Mouse (Mus musculus): ENCODE results near the gene Clba1. TPM values are rescaled to one million over a fixed set of nuclear protein-coding genes. Genes with fewer than 3 reads are reported as not detected.

Gene Clba1
- polyA plus RNA-seq, 1 experiment from 2014 or later = 20.2 TPM

DNA sequence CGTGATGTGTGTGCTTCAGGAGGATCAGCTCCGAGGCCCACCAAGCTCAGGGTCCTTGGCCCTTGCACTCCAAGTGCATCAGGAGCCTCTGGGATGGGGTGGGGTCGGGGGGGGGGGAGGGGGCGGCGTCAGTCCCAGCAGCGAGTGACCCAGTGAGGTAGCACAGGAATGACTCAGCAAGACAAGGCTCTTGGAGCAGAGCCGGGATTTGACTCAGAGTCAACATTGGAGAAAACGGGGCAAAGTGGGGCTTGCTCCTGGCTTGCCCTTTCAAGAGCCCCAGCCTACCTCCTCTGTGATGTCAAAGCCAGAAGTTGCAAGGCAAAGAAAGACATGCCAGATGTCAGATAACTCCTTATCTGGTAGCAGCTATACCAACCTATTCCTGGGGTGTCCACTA lies 42.4 kb downstream of the Clba1 start:
- Histone ChIP-seq H3K9me3 (ENCODE audit: control insufficient read depth, low read length) (no peaks in the 10 kb centered on the region), H3K27me3 (ENCODE audit: control insufficient read depth, insufficient read depth, low read length) (no peaks in the 10 kb centered on the region), H3K4me3 (replicated peaks; ENCODE audit: low read length) (no peak overlapping the region), H3K4me2 (replicated peaks) (no peak overlapping the region), H3K27ac (no peak overlapping the region), H3K4me1 (replicated peaks; ENCODE audit: control insufficient read depth, insufficient read depth, low read length) (no peaks in the 10 kb centered on the region), H3K9ac (no peak overlapping the region), H3K36me3 (replicated peaks; ENCODE audit: control insufficient read depth, insufficient read depth) (no peaks in the 10 kb centered on the region)
- ATAC-seq (ENCODE audit: low FRiP score) = no peak
- no peak for DNase-seq (ENCODE audit: low spot score)
- 44% methylated on average over 8 of the region's 8 CpGs for WGBS

DNA sequence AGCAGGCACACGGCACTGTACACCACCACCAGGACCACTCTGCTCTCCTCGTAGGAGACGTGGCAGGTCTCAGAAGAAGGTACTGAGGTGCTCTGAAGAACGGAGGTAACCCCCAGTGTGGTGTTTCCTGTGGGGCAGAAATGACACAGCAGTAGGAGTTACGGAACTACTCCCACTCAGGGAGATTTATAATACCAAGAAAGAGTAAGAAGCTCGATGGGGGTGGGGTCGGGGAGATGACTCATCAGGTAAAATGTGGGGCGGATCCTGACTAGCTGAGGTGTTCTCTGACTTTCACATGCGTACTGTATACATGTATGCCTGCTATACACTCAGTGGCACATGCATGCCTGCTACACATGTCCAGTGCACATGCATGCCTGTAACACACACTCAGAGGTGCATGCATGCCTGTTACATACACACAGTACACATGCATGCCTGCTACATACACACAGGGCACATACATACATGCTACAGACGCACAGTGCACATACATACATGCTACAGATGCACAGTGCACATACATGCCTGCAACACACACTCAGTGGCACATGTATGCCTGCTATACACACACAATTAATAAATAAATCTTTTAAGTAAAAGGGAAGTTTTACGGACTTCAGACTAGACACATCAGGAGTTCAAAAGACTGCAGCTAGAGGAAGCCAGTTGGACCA lies 44.5 kb downstream of the Clba1 start:
- 83% methylated on average over 11 of the region's 11 CpGs for WGBS
- ATAC-seq (ENCODE audit: low FRiP score) = no peak

GRCm38 (mm10) chr12:112854610-112855333 lies 46.0 kb downstream of the Clba1 start:
- ATAC-seq (ENCODE audit: low FRiP score) = no peak
- no peak for DNase-seq (ENCODE audit: low spot score)
- H3K9ac ChIP-seq = no peak overlapping the region
- H3K27ac ChIP-seq = no peak overlapping the region
- 80% methylated on average over 7 of the region's 7 CpGs for WGBS
- no peaks in the 10 kb centered on the region for H3K9me3 ChIP-seq (ENCODE audit: control insufficient read depth, low read length)
- no peaks in the 10 kb centered on the region for H3K36me3 ChIP-seq (replicated peaks; ENCODE audit: control insufficient read depth, insufficient read depth)
- H3K4me1 ChIP-seq (replicated peaks; ENCODE audit: control insufficient read depth, insufficient read depth, low read length) = no peaks in the 10 kb centered on the region
- no peak overlapping the region for H3K4me2 ChIP-seq (replicated peaks)
- H3K4me3 ChIP-seq (replicated peaks; ENCODE audit: low read length) = no peak overlapping the region
- H3K27me3 ChIP-seq (ENCODE audit: control insufficient read depth, insufficient read depth, low read length) = no peaks in the 10 kb centered on the region

More for the DNA sequence above, 44.5 kb downstream of the Clba1 start:
- no peak overlapping the region for H3K4me3 ChIP-seq (replicated peaks; ENCODE audit: low read length)
- H3K36me3 ChIP-seq (replicated peaks; ENCODE audit: control insufficient read depth, insufficient read depth) = no peaks in the 10 kb centered on the region
- H3K4me2 ChIP-seq (replicated peaks) = no peak overlapping the region
- no peaks in the 10 kb centered on the region for H3K4me1 ChIP-seq (replicated peaks; ENCODE audit: control insufficient read depth, insufficient read depth, low read length)
- no peak overlapping the region for H3K27ac ChIP-seq
- H3K9me3 ChIP-seq (ENCODE audit: control insufficient read depth, low read length) = no peaks in the 10 kb centered on the region
- no peak overlapping the region for H3K9ac ChIP-seq
- H3K27me3 ChIP-seq (ENCODE audit: control insufficient read depth, insufficient read depth, low read length) = no peaks in the 10 kb centered on the region
- DNase-seq (ENCODE audit: low spot score) = no peak

DNA sequence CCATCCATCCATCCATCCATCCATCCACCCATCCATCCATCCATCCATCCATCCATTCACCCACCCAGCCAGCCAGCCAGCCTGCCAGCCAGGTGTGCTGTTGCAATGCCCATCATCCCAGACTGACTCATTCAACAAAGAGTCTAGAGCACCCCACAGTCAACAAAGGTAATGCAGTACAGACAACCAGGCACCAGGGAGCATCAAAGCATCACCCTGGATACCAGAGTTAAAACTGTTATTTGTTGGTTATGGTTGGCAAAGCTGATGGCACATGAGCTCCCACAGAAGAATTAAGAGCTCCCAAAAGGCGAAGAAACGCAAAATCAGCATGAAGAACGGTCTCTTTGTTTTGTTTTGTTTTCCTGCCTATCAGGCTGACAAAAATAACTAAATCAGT lies 47.6 kb downstream of the Clba1 start:
- Histone ChIP-seq H3K36me3 (replicated peaks; ENCODE audit: control insufficient read depth, insufficient read depth) (no peaks in the 10 kb centered on the region), H3K4me1 (replicated peaks; ENCODE audit: control insufficient read depth, insufficient read depth, low read length) (no peaks in the 10 kb centered on the region), H3K4me3 (replicated peaks; ENCODE audit: low read length) (no peak overlapping the region), H3K27ac (no peak overlapping the region), H3K27me3 (ENCODE audit: control insufficient read depth, insufficient read depth, low read length) (no peaks in the 10 kb centered on the region), H3K9me3 (ENCODE audit: control insufficient read depth, low read length) (no peaks in the 10 kb centered on the region), H3K4me2 (replicated peaks) (no peak overlapping the region), H3K9ac (no peak overlapping the region)
- DNase-seq (ENCODE audit: low spot score) (no peak), ATAC-seq (ENCODE audit: low FRiP score) (no peak)
- WGBS = 78% methylated on average over 3 of the region's 3 CpGs

GRCm38 (mm10) chr12:112857021-112857925 lies 48.5 kb downstream of the Clba1 start:
- Histone ChIP-seq H3K27me3 (ENCODE audit: control insufficient read depth, insufficient read depth, low read length) (no peaks in the 10 kb centered on the region), H3K27ac (no peak overlapping the region), H3K4me3 (replicated peaks; ENCODE audit: low read length) (no peak overlapping the region), H3K4me1 (replicated peaks; ENCODE audit: control insufficient read depth, insufficient read depth, low read length) (no peaks in the 10 kb centered on the region), H3K9me3 (ENCODE audit: control insufficient read depth, low read length) (no peaks in the 10 kb centered on the region), H3K4me2 (replicated peaks) (no peak overlapping the region), H3K9ac (no peak overlapping the region), H3K36me3 (replicated peaks; ENCODE audit: control insufficient read depth, insufficient read depth) (no peaks in the 10 kb centered on the region)
- ATAC-seq (ENCODE audit: low FRiP score) = no peak
- 74% methylated on average over 9 of the region's 9 CpGs for WGBS
- no peak for DNase-seq (ENCODE audit: low spot score)

- no peak for ATAC-seq (ENCODE audit: low FRiP score)
- H3K36me3 ChIP-seq (replicated peaks; ENCODE audit: control insufficient read depth, insufficient read depth) = no peaks in the 10 kb centered on the region
- H3K4me1 ChIP-seq (replicated peaks; ENCODE audit: control insufficient read depth, insufficient read depth, low read length) = no peaks in the 10 kb centered on the region
- H3K27ac ChIP-seq = no peak overlapping the region
- H3K4me3 ChIP-seq (replicated peaks; ENCODE audit: low read length) = no peak overlapping the region
- no peak for DNase-seq (ENCODE audit: low spot score)
- WGBS = 92% methylated on average over 9 of the region's 9 CpGs
- no peaks in the 10 kb centered on the region for H3K27me3 ChIP-seq (ENCODE audit: control insufficient read depth, insufficient read depth, low read length)
- H3K4me2 ChIP-seq (replicated peaks) = no peak overlapping the region
- no peak overlapping the region for H3K9ac ChIP-seq
- no peaks in the 10 kb centered on the region for H3K9me3 ChIP-seq (ENCODE audit: control insufficient read depth, low read length)
Observed at GRCm38 (mm10) chr12:112858581-112859336, 50.0 kb downstream of the Clba1 start.

DNA sequence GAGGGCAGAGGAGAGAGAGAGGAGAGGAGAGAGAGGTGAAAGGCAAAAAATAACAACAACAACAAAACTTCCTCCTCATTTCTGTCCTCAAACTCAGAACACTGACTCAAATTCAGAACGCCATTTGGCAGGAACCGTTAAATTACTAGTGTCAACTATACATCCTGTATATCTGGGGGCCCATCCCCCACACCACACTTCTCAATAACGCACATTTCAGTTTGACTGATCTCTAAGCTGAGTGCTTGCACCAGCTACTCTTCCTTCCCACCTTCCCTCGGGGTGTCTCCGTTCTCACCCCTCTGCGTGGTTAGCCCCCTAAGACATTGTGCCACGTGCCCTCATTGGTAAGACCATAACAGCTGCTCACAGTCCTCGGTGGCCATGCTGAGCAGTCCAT lies 51.2 kb downstream of the Clba1 start:
- no peaks in the 10 kb centered on the region for H3K27me3 ChIP-seq (ENCODE audit: control insufficient read depth, insufficient read depth, low read length)
- H3K9me3 ChIP-seq (ENCODE audit: control insufficient read depth, low read length) = no peaks in the 10 kb centered on the region
- H3K4me1 ChIP-seq (replicated peaks; ENCODE audit: control insufficient read depth, insufficient read depth, low read length) = no peaks in the 10 kb centered on the region
- no peak overlapping the region for H3K4me2 ChIP-seq (replicated peaks)
- ATAC-seq (ENCODE audit: low FRiP score) (no peak), DNase-seq (ENCODE audit: low spot score) (no peak)
- H3K4me3 ChIP-seq (replicated peaks; ENCODE audit: low read length) = no peak overlapping the region
- H3K9ac ChIP-seq = no peak overlapping the region
- WGBS = 83% methylated on average over 8 of the region's 8 CpGs
- H3K36me3 ChIP-seq (replicated peaks; ENCODE audit: control insufficient read depth, insufficient read depth) = no peaks in the 10 kb centered on the region
- H3K27ac ChIP-seq = no peak overlapping the region

- Histone ChIP-seq H3K36me3 (replicated peaks; ENCODE audit: control insufficient read depth, insufficient read depth) (no peaks in the 10 kb centered on the region), H3K27ac (no peak overlapping the region), H3K4me2 (replicated peaks) (no peak overlapping the region), H3K9ac (no peak overlapping the region), H3K4me3 (replicated peaks; ENCODE audit: low read length) (no peak overlapping the region), H3K9me3 (ENCODE audit: control insufficient read depth, low read length) (no peaks in the 10 kb centered on the region), H3K27me3 (ENCODE audit: control insufficient read depth, insufficient read depth, low read length) (no peaks in the 10 kb centered on the region), H3K4me1 (replicated peaks; ENCODE audit: control insufficient read depth, insufficient read depth, low read length) (no peaks in the 10 kb centered on the region)
- DNase-seq (ENCODE audit: low spot score) (no peak), ATAC-seq (ENCODE audit: low FRiP score) (no peak)
- WGBS = 83% methylated on average over 7 of the region's 7 CpGs
Observed at GRCm38 (mm10) chr12:112860765-112861164, 52.0 kb downstream of the Clba1 start.

All from hindbrain, embryonic 14.5 days (tissue).